Mouse (Mus musculus) embryonic facial prominence, embryonic 13.5 days (tissue): ENCODE data around the gene Anks1b. TPM values are rescaled to one million over a fixed set of nuclear protein-coding genes. Genes with fewer than 3 reads are reported as not detected.

Experiments
- ATAC-seq: fragments of 200-750 bp; cut with Nextera tagmentation; 2 replicates; pipeline ENCODE4 v1.8.0; 2017; ENCODE audit warnings: low read depth; ENCODE audit not compliant: insufficient number of reproducible peaks, insufficient read depth, low FRiP score, low TSS enrichment
- H3K27ac ChIP-seq: fragments of 300-500 bp; sonication (generic); 2 replicates; pipeline ENCODE4 v1.5.1; 2015; ENCODE audit warnings: moderate library complexity, mild to moderate bottlenecking, inconsistent platforms
- H3K27me3 ChIP-seq: fragments of 300-500 bp; sonication (generic); 2 replicates; pipeline ENCODE4 v1.6.1; 2015; ENCODE audit warnings: mild to moderate bottlenecking, inconsistent platforms
- H3K36me3 ChIP-seq: fragments of 300-500 bp; sonication (generic); 2 replicates; pipeline ENCODE4 v1.6.1; 2015; ENCODE audit warnings: mild to moderate bottlenecking, inconsistent platforms
- H3K4me1 ChIP-seq: fragments of 300-500 bp; sonication (generic); 2 replicates; pipeline ENCODE4 v1.6.1; 2015; ENCODE audit warnings: inconsistent platforms
- H3K4me2 ChIP-seq: fragments of 300-500 bp; sonication (generic); 2 replicates; pipeline ENCODE4 v1.6.1; 2015; ENCODE audit warnings: moderate library complexity, mild to moderate bottlenecking, inconsistent platforms
- H3K4me3 ChIP-seq: fragments of 300-500 bp; sonication (generic); 2 replicates; pipeline ENCODE4 v1.5.1; 2015; ENCODE audit warnings: mild to moderate bottlenecking, inconsistent platforms
- H3K9ac ChIP-seq: fragments of 300-500 bp; sonication (generic); 2 replicates; pipeline ENCODE4 v1.6.1; 2015; ENCODE audit warnings: mild to moderate bottlenecking, inconsistent platforms
- H3K9me3 ChIP-seq: fragments of 300-500 bp; sonication (generic); 2 replicates; pipeline ENCODE4 v1.6.1; 2016; ENCODE audit warnings: inconsistent platforms
- WGBS: fragments of 180-500 bp; shearing (Covaris S2); methylation state at CpG from one replicate; pipeline ENCODE4 v1.1.7; 2015; ENCODE audit warnings: mixed read lengths; 5-methylcytosine and 5-hydroxymethylcytosine counted together
- polyA plus RNA-seq: library from polyadenylated mRNA; unstranded; fragments of >200 nt; fragmentation: Nextera tagmentation; extraction: Ambion mirVana; gene quantifications from 2 replicates; pipeline ENCODE4 v1.2.1, GENCODE M21; 2015

The Anks1b gene
- polyA plus RNA-seq, 1 experiment from 2014 or later, result 1.5 TPM

DNA sequence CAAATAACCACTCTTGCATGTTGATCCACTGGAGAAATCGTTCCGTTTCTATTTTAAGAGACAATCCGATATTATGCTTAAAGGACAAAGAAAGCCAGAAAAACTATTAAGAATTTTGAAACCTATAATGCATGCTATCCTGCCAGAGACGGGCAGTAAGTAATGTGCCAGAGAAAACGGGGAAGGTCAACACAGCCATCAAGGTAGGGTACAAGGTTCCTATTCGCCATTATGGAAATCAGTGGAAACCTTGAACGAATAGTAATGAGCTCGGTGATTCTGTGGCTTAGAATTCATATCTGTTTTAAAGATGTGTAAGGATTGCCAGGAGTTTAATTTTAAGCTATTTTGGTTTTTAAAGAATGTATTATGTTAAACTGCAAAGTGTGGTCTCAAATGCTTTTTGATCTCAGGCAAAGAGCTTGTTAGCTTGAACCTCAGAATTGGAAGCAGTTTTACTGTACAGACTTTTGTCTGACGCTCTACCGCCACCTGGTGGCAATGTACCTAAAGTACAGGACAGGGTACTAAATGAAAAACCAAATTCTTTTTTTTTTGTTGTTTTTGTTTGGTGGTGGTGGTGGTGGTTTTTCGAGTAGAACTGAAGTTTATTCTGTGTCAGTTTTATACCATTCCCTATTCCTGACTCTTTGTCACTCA, 816.7 kb downstream of the Anks1b start:
- WGBS, result 51% methylated on average over 11 of the region's 11 CpGs
- H3K36me3 ChIP-seq, result no peaks in the 10 kb centered on the region
- no peak overlapping the region for H3K27ac ChIP-seq
- no peak overlapping the region for H3K4me2 ChIP-seq
- no peak overlapping the region for H3K4me3 ChIP-seq
- H3K9me3 ChIP-seq, result no peaks in the 10 kb centered on the region
- ATAC-seq, result no peak
- no peaks in the 10 kb centered on the region for H3K27me3 ChIP-seq
- H3K4me1 ChIP-seq, result no peaks in the 10 kb centered on the region
- H3K9ac ChIP-seq, result no peak overlapping the region

DNA sequence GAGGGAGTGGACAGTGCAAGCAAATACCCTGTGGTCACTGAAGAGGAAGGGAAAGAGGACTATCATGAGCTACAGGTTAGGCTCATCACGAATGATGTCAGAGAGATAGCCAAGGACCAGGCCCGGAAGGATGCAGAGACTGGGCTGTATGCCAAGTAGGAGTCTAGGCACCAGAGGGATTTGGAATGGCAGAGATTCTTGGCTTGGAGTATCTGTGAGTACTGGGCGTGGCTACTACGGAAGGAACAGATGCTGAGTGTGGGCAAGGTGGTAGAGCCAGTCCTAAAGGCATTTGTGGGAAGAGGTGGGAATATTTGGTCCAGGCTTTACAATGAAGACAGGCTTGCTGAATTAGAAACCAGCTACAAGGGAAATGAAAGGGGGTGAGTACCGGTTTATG, 823.4 kb downstream of the Anks1b start:
- Histone ChIP-seq H3K9me3 (no peaks in the 10 kb centered on the region), H3K4me3 (no peak overlapping the region), H3K9ac (no peak overlapping the region), H3K27me3 (no peaks in the 10 kb centered on the region), H3K36me3 (no peaks in the 10 kb centered on the region), H3K4me2 (no peak overlapping the region), H3K4me1 (no peaks in the 10 kb centered on the region), H3K27ac (no peak overlapping the region)
- no peak for ATAC-seq
- 73% methylated on average over 5 of the region's 5 CpGs for WGBS

GRCm38 (mm10) chr10:90697413-90697812, 824.1 kb downstream of the Anks1b start:
- no peaks in the 10 kb centered on the region for H3K36me3 ChIP-seq
- no peaks in the 10 kb centered on the region for H3K9me3 ChIP-seq
- 65% methylated on average over 8 of the region's 8 CpGs for WGBS
- H3K27ac ChIP-seq, result no peak overlapping the region
- no peaks in the 10 kb centered on the region for H3K4me1 ChIP-seq
- no peak overlapping the region for H3K4me2 ChIP-seq
- H3K9ac ChIP-seq, result no peak overlapping the region
- no peak for ATAC-seq
- no peak overlapping the region for H3K4me3 ChIP-seq
- no peaks in the 10 kb centered on the region for H3K27me3 ChIP-seq

- whole genome bisulfite sequencing, result 72% methylated on average over 12 of the region's 12 CpGs
- Histone ChIP-seq H3K4me2 (no peak overlapping the region), H3K36me3 (no peaks in the 10 kb centered on the region), H3K9me3 (no peaks in the 10 kb centered on the region), H3K4me3 (no peak overlapping the region), H3K9ac (no peak overlapping the region), H3K27me3 (no peaks in the 10 kb centered on the region), H3K27ac (no peak overlapping the region), H3K4me1 (no peaks in the 10 kb centered on the region)
- ATAC-seq, result no peak
Observed at GRCm38 (mm10) chr10:90699211-90699610, 825.9 kb downstream of the Anks1b start.

GRCm38 (mm10) chr10:90704602-90705001, 831.3 kb downstream of the Anks1b start:
- Histone ChIP-seq H3K27me3 (no peaks in the 10 kb centered on the region), H3K4me3 (no peak overlapping the region), H3K27ac (no peak overlapping the region), H3K4me2 (no peak overlapping the region), H3K9me3 (no peaks in the 10 kb centered on the region), H3K36me3 (no peaks in the 10 kb centered on the region), H3K9ac (no peak overlapping the region), H3K4me1 (no peaks in the 10 kb centered on the region)
- ATAC-seq, result no peak
- 90% methylated on average over 10 of the region's 10 CpGs for WGBS

DNA sequence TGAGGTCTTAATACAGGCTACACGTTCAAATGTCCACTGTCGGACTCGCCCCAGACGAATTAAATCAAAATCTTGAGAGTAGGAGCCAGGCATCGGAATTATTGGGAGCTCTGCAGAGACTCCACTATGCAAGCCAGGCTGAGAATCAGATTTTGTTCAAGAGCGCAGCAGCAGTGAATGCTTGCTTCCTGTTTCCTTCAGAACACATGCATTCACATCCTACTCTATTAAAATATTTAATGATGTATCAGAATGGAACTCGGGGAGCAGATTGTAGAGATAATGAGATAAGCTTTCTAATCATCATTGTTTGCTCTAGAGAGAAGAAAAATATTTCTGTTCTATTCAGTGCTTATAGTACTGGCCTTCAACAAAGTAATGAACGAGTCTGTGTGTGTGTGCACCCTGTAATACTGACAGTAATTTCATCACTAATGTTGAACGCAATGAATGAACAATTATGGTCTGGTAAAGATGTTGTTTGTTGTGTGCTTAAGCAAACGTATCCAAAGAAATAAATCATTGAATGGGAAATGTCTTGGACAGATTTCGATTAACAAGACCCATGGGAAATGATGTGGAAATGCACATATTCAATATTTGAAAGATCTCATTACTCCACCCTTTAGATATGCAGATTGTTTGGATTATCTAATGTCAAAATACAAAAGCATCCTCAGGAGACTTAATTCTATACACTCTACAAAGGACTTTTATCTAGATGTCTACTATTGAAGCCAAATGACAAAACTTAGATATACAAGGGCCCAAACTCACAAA, 835.7 kb downstream of the Anks1b start:
- no peaks in the 10 kb centered on the region for H3K36me3 ChIP-seq
- H3K9me3 ChIP-seq, result no peaks in the 10 kb centered on the region
- no peak overlapping the region for H3K4me3 ChIP-seq
- no peak overlapping the region for H3K27ac ChIP-seq
- 67% methylated on average over 11 of the region's 11 CpGs for WGBS
- H3K27me3 ChIP-seq, result no peaks in the 10 kb centered on the region
- ATAC-seq, result no peak
- no peak overlapping the region for H3K4me2 ChIP-seq
- H3K9ac ChIP-seq, result no peak overlapping the region
- no peaks in the 10 kb centered on the region for H3K4me1 ChIP-seq

GRCm38 (mm10) chr10:90709602-90709931, 836.3 kb downstream of the Anks1b start:
- Histone ChIP-seq H3K9ac (no peak overlapping the region), H3K9me3 (no peaks in the 10 kb centered on the region), H3K4me2 (no peak overlapping the region), H3K4me1 (no peaks in the 10 kb centered on the region), H3K36me3 (no peaks in the 10 kb centered on the region), H3K27ac (no peak overlapping the region), H3K27me3 (no peaks in the 10 kb centered on the region), H3K4me3 (no peak overlapping the region)
- ATAC-seq, result no peak
- whole genome bisulfite sequencing, result 16% methylated on average over 5 of the region's 5 CpGs

DNA sequence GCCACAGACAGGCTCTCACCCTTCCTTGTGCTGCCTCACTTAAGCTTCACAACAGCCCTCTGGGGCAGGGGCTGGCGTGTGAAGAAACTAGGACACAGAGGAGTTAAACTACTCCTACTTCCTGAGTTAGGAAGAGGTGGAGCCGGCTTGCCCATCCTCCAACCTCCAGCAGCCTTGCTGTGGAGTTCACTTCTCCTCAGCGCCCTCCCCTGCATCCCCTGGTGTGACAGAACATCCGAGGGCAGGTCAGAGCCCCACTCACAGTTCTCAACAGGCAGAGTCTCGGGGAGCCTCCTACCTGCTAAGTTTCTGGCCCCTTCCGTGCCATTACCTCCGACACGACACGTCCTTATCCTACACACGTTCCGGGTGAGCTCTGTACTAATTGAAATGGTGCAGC, 844.7 kb downstream of the Anks1b start:
- H3K27me3 ChIP-seq, result no peaks in the 10 kb centered on the region
- no peak for ATAC-seq
- 0 out of 2 replicates have a peak overlapping the region, but pooled peaks have one; percentile 22 for H3K9ac ChIP-seq
- H3K36me3 ChIP-seq, result no peaks in the 10 kb centered on the region
- 22% methylated on average over 11 of the region's 11 CpGs for WGBS
- H3K27ac ChIP-seq, result 0 out of 2 replicates have a peak overlapping the region, but pooled peaks have one; percentile 30
- H3K9me3 ChIP-seq, result no peaks in the 10 kb centered on the region
- H3K4me2 ChIP-seq, result peak overlapping the region; percentile 54
- H3K4me1 ChIP-seq, result no peaks in the 10 kb centered on the region
- H3K4me3 ChIP-seq, result peak overlapping the region; percentile 32

GRCm38 (mm10) chr10:90718684-90719083, 845.4 kb downstream of the Anks1b start:
- 82% methylated on average over 9 of the region's 9 CpGs for WGBS

GRCm38 (mm10) chr10:90719996-90720395, 846.7 kb downstream of the Anks1b start:
- Histone ChIP-seq H3K27ac (no peak overlapping the region), H3K36me3 (no peaks in the 10 kb centered on the region), H3K4me3 (no peak overlapping the region), H3K9ac (no peak overlapping the region), H3K4me2 (no peak overlapping the region), H3K9me3 (no peaks in the 10 kb centered on the region), H3K27me3 (no peaks in the 10 kb centered on the region), H3K4me1 (no peaks in the 10 kb centered on the region)
- no peak for ATAC-seq
- 49% methylated on average over 4 of the region's 4 CpGs for WGBS

More at GRCm38 (mm10) chr10:90718684-90719083, 845.4 kb downstream of the Anks1b start:
- H3K4me3 ChIP-seq, result no peak overlapping the region
- no peak for ATAC-seq
- no peak overlapping the region for H3K4me2 ChIP-seq
- no peak overlapping the region for H3K9ac ChIP-seq
- H3K27ac ChIP-seq, result no peak overlapping the region
- no peaks in the 10 kb centered on the region for H3K4me1 ChIP-seq
- no peaks in the 10 kb centered on the region for H3K27me3 ChIP-seq
- no peaks in the 10 kb centered on the region for H3K9me3 ChIP-seq
- H3K36me3 ChIP-seq, result no peaks in the 10 kb centered on the region

- no peak for ATAC-seq
- no peaks in the 10 kb centered on the region for H3K4me1 ChIP-seq
- H3K4me2 ChIP-seq, result no peak overlapping the region
- no peaks in the 10 kb centered on the region for H3K36me3 ChIP-seq
- no peaks in the 10 kb centered on the region for H3K9me3 ChIP-seq
- no peak overlapping the region for H3K9ac ChIP-seq
- no peak overlapping the region for H3K27ac ChIP-seq
- no peak overlapping the region for H3K4me3 ChIP-seq
- H3K27me3 ChIP-seq, result peaks cover 13% of the 10 kb centered on the region
- WGBS, result 79% methylated on average over 5 of the region's 5 CpGs
Observed at GRCm38 (mm10) chr10:90723071-90723494, 849.8 kb downstream of the Anks1b start.

- peaks cover 18% of the 10 kb centered on the region for H3K27me3 ChIP-seq
- no peak overlapping the region for H3K4me3 ChIP-seq
- H3K9ac ChIP-seq, result no peak overlapping the region
- no peak overlapping the region for H3K27ac ChIP-seq
- H3K9me3 ChIP-seq, result no peaks in the 10 kb centered on the region
- no peaks in the 10 kb centered on the region for H3K36me3 ChIP-seq
- peaks cover 5% of the 10 kb centered on the region; the same call in 1 of the 2 replicates for H3K4me1 ChIP-seq
- 79% methylated on average over 13 of the region's 13 CpGs for WGBS
- no peak for ATAC-seq
- no peak overlapping the region for H3K4me2 ChIP-seq
Observed at GRCm38 (mm10) chr10:90723941-90724341, 850.6 kb downstream of the Anks1b start.
